ENCODE assay signal across 21 mouse cellular contexts in genomic region chr2:134901521-134901920, GRCm38 (mm10).
A peak's percentile ranks its signal among the peaks of the same experiment; 100 is the strongest.
DNase-seq lines count a peak whose midpoint lies in the region; ATAC-seq and TF ChIP-seq lines count a peak whose summit lies in the region.
"Had no signal": no experiment of that assay in that cellular context is flagged by ENCODE, and none has a peak within 500 bp of the region (broad histone marks: within the 10 kb centered on the region; RNA-seq: fewer than 3 reads in every experiment).

No protein-coding gene starts in this region.

- TF ChIP-seq EP300 in liver, postnatal 0 days (IDR thresholded peaks at IDR 0.05; ENCODE audit: low read depth), result no peak
- no peak for TF ChIP-seq EP300 in stomach, postnatal 0 days (optimal IDR thresholded peaks at IDR 0.05)

- H3K4me2 ChIP-seq in kidney, embryonic 16.5 days (replicated peaks; ENCODE audit: low read depth, low read length), result no peak overlapping the region
- no peak overlapping the region for H3K4me2 ChIP-seq in liver, postnatal 0 days (ENCODE audit: low read depth, low read length)
- no peak overlapping the region for H3K4me2 ChIP-seq in liver, embryonic 12.5 days
- H3K4me2 ChIP-seq in stomach, postnatal 0 days (replicated peaks; ENCODE audit: low read depth), result no peak overlapping the region
- H3K4me2 ChIP-seq: hindbrain, embryonic 15.5 days; limb, embryonic 12.5 days; midbrain, embryonic 11.5 days; neural tube, embryonic 13.5 days had no signal

- no peaks in the 10 kb centered on the region for H3K9me3 ChIP-seq in kidney, embryonic 16.5 days (ENCODE audit: low read length)
- no peaks in the 10 kb centered on the region for H3K9me3 ChIP-seq in liver, postnatal 0 days (ENCODE audit: low read length)
- no peaks in the 10 kb centered on the region for H3K9me3 ChIP-seq in liver, embryonic 12.5 days (replicated peaks)
- H3K9me3 ChIP-seq in stomach, postnatal 0 days (ENCODE audit: control insufficient read depth, low read length), result no peaks in the 10 kb centered on the region
- H3K9me3 ChIP-seq: hindbrain, embryonic 10.5 days; hindbrain, embryonic 15.5 days; limb, embryonic 12.5 days; neural tube, embryonic 13.5 days had no signal

- ATAC-seq in kidney, embryonic 16.5 days (ENCODE audit: low FRiP score, low TSS enrichment), result no peak
- ATAC-seq in liver, postnatal 0 days, result no peak
- ATAC-seq in liver, embryonic 12.5 days, result no peak
- ATAC-seq in stomach, postnatal 0 days (ENCODE audit: low FRiP score, low TSS enrichment), result no peak
- ATAC-seq: forebrain, embryonic 14.5 days; inflammation-experienced regulatory T-cells, adult 6 months had no signal

- no peak overlapping the region for H3K27ac ChIP-seq in kidney, adult 2 months (ENCODE audit: insufficient read depth, low read depth, low read length)
- H3K27ac ChIP-seq in kidney, embryonic 16.5 days (ENCODE audit: low read length), result no peak overlapping the region
- no peak overlapping the region for H3K27ac ChIP-seq in liver, postnatal 0 days (ENCODE audit: low read depth)
- H3K27ac ChIP-seq in liver, embryonic 12.5 days, result no peak overlapping the region
- no peak overlapping the region for H3K27ac ChIP-seq in stomach, postnatal 0 days (replicated peaks)
- H3K27ac ChIP-seq: hindbrain, embryonic 10.5 days; hindbrain, embryonic 15.5 days; limb, embryonic 12.5 days; neural tube, embryonic 13.5 days had no signal

- H3K4me3 ChIP-seq in kidney, adult 2 months (ENCODE audit: insufficient read depth, low read depth, low read length), result no peak overlapping the region
- H3K4me3 ChIP-seq in kidney, embryonic 16.5 days (ENCODE audit: low read length), result no peak overlapping the region
- no peak overlapping the region for H3K4me3 ChIP-seq in liver, postnatal 0 days (ENCODE audit: low read depth, low read length)
- no peak overlapping the region for H3K4me3 ChIP-seq in liver, embryonic 12.5 days
- no peak overlapping the region for H3K4me3 ChIP-seq in stomach, postnatal 0 days (ENCODE audit: low read depth, low read length)
- H3K4me3 ChIP-seq: hindbrain, embryonic 10.5 days; hindbrain, embryonic 15.5 days; limb, embryonic 12.5 days; neural tube, embryonic 13.5 days had no signal

- no peak overlapping the region for H3K9ac ChIP-seq in kidney, embryonic 16.5 days (replicated peaks; ENCODE audit: low read length)
- H3K9ac ChIP-seq in liver, postnatal 0 days (replicated peaks), result no peak overlapping the region
- no peak overlapping the region for H3K9ac ChIP-seq in liver, embryonic 12.5 days
- no peak overlapping the region for H3K9ac ChIP-seq in stomach, postnatal 0 days (ENCODE audit: low read length)
- H3K9ac ChIP-seq: hindbrain, embryonic 15.5 days; limb, embryonic 12.5 days; neural tube, embryonic 13.5 days had no signal

- no peaks in the 10 kb centered on the region for H3K36me3 ChIP-seq in kidney, adult 2 months (ENCODE audit: control insufficient read depth, insufficient read depth, low read length)
- no peaks in the 10 kb centered on the region for H3K36me3 ChIP-seq in kidney, embryonic 16.5 days (ENCODE audit: insufficient read depth, low read length)
- no peaks in the 10 kb centered on the region for H3K36me3 ChIP-seq in liver, postnatal 0 days (replicated peaks; ENCODE audit: insufficient read depth, low read length)
- no peaks in the 10 kb centered on the region for H3K36me3 ChIP-seq in liver, embryonic 12.5 days
- H3K36me3 ChIP-seq in stomach, postnatal 0 days (ENCODE audit: control insufficient read depth, insufficient read depth, low read length), result no peaks in the 10 kb centered on the region
- H3K36me3 ChIP-seq: hindbrain, embryonic 10.5 days; hindbrain, embryonic 15.5 days; limb, embryonic 12.5 days; neural tube, embryonic 13.5 days had no signal

- peak; percentile 29; the same call in 1 of the 2 replicates for TF ChIP-seq CTCF in kidney, adult 2 months (conservative IDR thresholded peaks at IDR 0.05; ENCODE audit: insufficient read depth, insufficient read length, low read depth, low read length)
- TF ChIP-seq CTCF in liver, postnatal 0 days (IDR thresholded peaks at IDR 0.05; ENCODE audit: low read depth), result 0 out of 2 replicates have a peak, but pooled peaks have one; percentile 23
- TF ChIP-seq CTCF in stomach, postnatal 0 days (IDR thresholded peaks at IDR 0.05; ENCODE audit: low read depth), result peak; percentile 43

- no peak for DNase-seq in kidney, adult 2 months
- no peak for DNase-seq in liver, postnatal 0 days
- DNase-seq in R1 (ENCODE audit: low read depth, low spot score), result peak; percentile 7
- no peak for DNase-seq in stomach, postnatal 0 days (ENCODE audit: low spot score)
- DNase-seq: adrenal gland, postnatal 10 days; B cell, adult 2 months; cerebellum, adult 8-10 months; cerebellum, postnatal 25 days; heart, postnatal 14 days; kidney, adult 9 months; lung, postnatal 14 days; thymus, postnatal 4 days had no signal

- H3K4me1 ChIP-seq in kidney, adult 2 months (ENCODE audit: control insufficient read depth, insufficient read depth, low read length), result peaks cover 7% of the 10 kb centered on the region; the same call in 1 of the 2 replicates
- H3K4me1 ChIP-seq in kidney, embryonic 16.5 days (ENCODE audit: insufficient read depth, low read length), result no peaks in the 10 kb centered on the region
- H3K4me1 ChIP-seq in liver, postnatal 0 days (ENCODE audit: insufficient read depth), result no peaks in the 10 kb centered on the region
- H3K4me1 ChIP-seq in liver, embryonic 12.5 days, result no peaks in the 10 kb centered on the region
- H3K4me1 ChIP-seq in stomach, postnatal 0 days (replicated peaks; ENCODE audit: control insufficient read depth, insufficient read depth), result no peaks in the 10 kb centered on the region
- H3K4me1 ChIP-seq: hindbrain, embryonic 10.5 days; hindbrain, embryonic 15.5 days; limb, embryonic 12.5 days; neural tube, embryonic 13.5 days had no signal

- no peak for TF ChIP-seq POLR2A in kidney, adult 2 months (IDR thresholded peaks at IDR 0.05; ENCODE audit: low read depth, low read length)

- WGBS in kidney, adult 2 months, result 87% methylated on average over 2 of the region's 2 CpGs
- WGBS in kidney, embryonic 16.5 days, result 92% methylated on average over 2 of the region's 2 CpGs
- 75% methylated on average over 2 of the region's 2 CpGs for WGBS in liver, postnatal 0 days (ENCODE audit: insufficient replicate concordance)
- 66% methylated on average over 2 of the region's 2 CpGs for WGBS in liver, embryonic 12.5 days (ENCODE audit: insufficient replicate concordance)
- WGBS in stomach, postnatal 0 days, result 77% methylated on average over 2 of the region's 2 CpGs

- no peaks in the 10 kb centered on the region for H3K27me3 ChIP-seq in kidney, adult 2 months (replicated peaks; ENCODE audit: control insufficient read depth, insufficient read depth, low read length)
- H3K27me3 ChIP-seq in kidney, embryonic 16.5 days (ENCODE audit: insufficient read depth, low read length), result no peaks in the 10 kb centered on the region
- H3K27me3 ChIP-seq in liver, postnatal 0 days (ENCODE audit: insufficient read depth, low read length), result no peaks in the 10 kb centered on the region
- no peaks in the 10 kb centered on the region for H3K27me3 ChIP-seq in liver, embryonic 12.5 days (replicated peaks)
- H3K27me3 ChIP-seq in stomach, postnatal 0 days (ENCODE audit: control insufficient read depth, insufficient read depth, low read length), result no peaks in the 10 kb centered on the region
- H3K27me3 ChIP-seq: hindbrain, embryonic 15.5 days; limb, embryonic 12.5 days; neural tube, embryonic 13.5 days had no signal
